Comparison of ENCODE assay signal across 9 mouse cellular contexts in the genomic region with DNA sequence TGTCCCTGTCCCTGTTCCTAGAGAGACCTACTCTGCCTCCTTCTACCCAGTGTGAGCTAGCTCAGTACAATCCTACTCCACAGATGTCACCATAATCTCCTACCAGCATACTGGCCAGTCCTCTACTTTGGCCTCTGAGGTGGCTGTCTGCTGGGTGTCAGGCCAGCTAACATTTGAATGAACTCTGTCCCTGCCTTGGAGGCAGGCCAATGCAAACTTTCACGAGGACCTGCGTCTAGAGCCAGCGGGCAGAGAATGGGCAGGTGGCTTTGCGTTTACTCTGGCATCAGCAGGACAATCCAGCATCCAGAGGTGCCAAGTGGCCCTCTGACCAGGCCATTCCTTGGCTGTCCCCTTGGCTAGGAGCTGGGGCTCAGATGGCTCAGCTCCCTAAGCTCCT.
DNase-seq lines count a peak whose midpoint lies in the region; ATAC-seq and TF ChIP-seq lines count a peak whose summit lies in the region.
"Had no signal": no experiment of that assay in that cellular context is flagged by ENCODE, and none has a peak within 500 bp of the region (broad histone marks: within the 10 kb centered on the region; RNA-seq: fewer than 3 reads in every experiment).

No protein-coding gene starts in this region.

- no peak overlapping the region for H3K4me3 ChIP-seq in liver, embryonic 14.5 days (ENCODE audit: insufficient read depth in 1 of 2, low read depth in 2 of 2, low read length in 2 of 2)

- no peak for TF ChIP-seq EP300 in liver, embryonic 14.5 days (IDR thresholded peaks at IDR 0.05; ENCODE audit: low read depth)

- no peak for ATAC-seq in liver, embryonic 14.5 days (ENCODE audit: insufficient read depth)

- H3K36me3 ChIP-seq in liver, embryonic 14.5 days (replicated peaks; ENCODE audit: control insufficient read depth, insufficient read depth, low read depth) = no peaks in the 10 kb centered on the region

- TF ChIP-seq CTCF in liver, embryonic 14.5 days (IDR thresholded peaks at IDR 0.05; ENCODE audit: low read depth) = no peak

- WGBS in liver, embryonic 14.5 days (ENCODE audit: insufficient replicate concordance) = 56% methylated on average over 4 of the region's 4 CpGs

- H3K27me3 ChIP-seq in liver, embryonic 14.5 days (ENCODE audit: control insufficient read depth, insufficient read depth, low read length) = no peaks in the 10 kb centered on the region

- H3K4me2 ChIP-seq in liver, embryonic 14.5 days (ENCODE audit: low read depth) = no peak overlapping the region
- H3K4me2 ChIP-seq: lung, embryonic 14.5 days had no signal

- H3K4me1 ChIP-seq in liver, embryonic 14.5 days (replicated peaks; ENCODE audit: control insufficient read depth in 2 of 2, insufficient read depth in 2 of 2, low read length in 1 of 2) = no peaks in the 10 kb centered on the region; a peak in 1 of 4 replicates

- DNase-seq in adrenal gland, postnatal 14 days = peak; percentile 59
- no peak for DNase-seq in adrenal gland, adult 8-10 months
- DNase-seq in urinary bladder, postnatal 14 days (ENCODE audit: low spot score) = peak; percentile 16
- no peak for DNase-seq in urinary bladder, postnatal 10 days (ENCODE audit: low spot score)
- DNase-seq in liver, embryonic 14.5 days (ENCODE audit: low read depth in 3 of 3, low spot score in 3 of 3) = peak; percentile 6 to 12 (median 9)
- no peak for DNase-seq in cerebellum, adult 9-11 months
- no peak for DNase-seq in right cerebral cortex, adult 2 months (ENCODE audit: low spot score in 2 of 2)
- no peak for DNase-seq in left cerebral cortex, adult 11 months (ENCODE audit: low spot score)
- DNase-seq: lung, embryonic 14.5 days had no signal

- no peak overlapping the region for H3K9ac ChIP-seq in liver, embryonic 14.5 days (replicated peaks)
- H3K9ac ChIP-seq: lung, embryonic 14.5 days had no signal

- H3K9me3 ChIP-seq in liver, embryonic 14.5 days (ENCODE audit: control insufficient read depth, low read length) = no peaks in the 10 kb centered on the region

- no peak overlapping the region for H3K27ac ChIP-seq in liver, embryonic 14.5 days

Comparison
In these comparisons a context has a peak if more than half of its experiments do, and no peak if none do; other contexts are left out.
1. DNase-seq: peak in adrenal gland, postnatal 14 days (single experiment), urinary bladder, postnatal 14 days (single experiment) and liver, embryonic 14.5 days (3 of 3); none in adrenal gland, adult 8-10 months (single experiment), urinary bladder, postnatal 10 days (single experiment), cerebellum, adult 9-11 months (single experiment), right cerebral cortex, adult 2 months (0 of 2) and left cerebral cortex, adult 11 months (single experiment).